Mouse (Mus musculus) liver, embryonic 14.5 days (tissue): ENCODE results near the gene Smoc1.

ENCODE experiments used
- CTCF ChIP-seq: IDR thresholded peaks from 2 replicates; pipeline ENCODE4 v1.5.1; 2016; ENCODE audit warnings: antibody characterized with exemption, low read depth, control low read depth
- EP300 ChIP-seq: IDR thresholded peaks from 2 replicates; pipeline ENCODE4 v1.6.1; 2016; ENCODE audit warnings: antibody characterized with exemption, low read depth

DNA sequence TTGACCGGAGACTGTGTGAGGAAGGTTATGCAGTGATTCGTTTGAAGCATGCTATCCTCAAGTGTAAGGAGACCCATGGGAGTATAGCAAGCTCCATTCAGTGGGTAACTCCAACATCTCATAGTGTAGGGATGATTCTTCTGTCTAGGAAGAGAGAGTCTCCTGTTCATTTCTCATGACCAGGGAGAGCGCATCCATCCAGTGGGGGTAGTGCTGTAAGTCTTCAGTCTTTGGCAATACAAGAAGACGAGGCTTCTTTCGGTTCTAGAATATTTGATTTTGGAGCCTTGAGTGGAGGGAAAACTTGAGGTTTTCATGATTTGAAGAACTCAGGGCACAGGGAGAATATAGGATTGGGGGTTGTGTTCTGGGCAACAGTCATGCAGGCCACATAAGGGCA lies 23.1 kb downstream of the Smoc1 start:
- TF ChIP-seq CTCF (no peak), EP300 (no peak)
